Mouse (Mus musculus) kidney, postnatal 36 days (tissue): ENCODE measurements around the gene Arl2bp.

Source experiments
- DNase-seq, 2 experiments: peaks; one replicate each; pipeline ENCODE4 v3.0.0; 2021 to 2022; ENCODE audit warnings: mixed read lengths in 2 of 2

Arl2bp gene

GRCm38 (mm10) chr8:94695994-94696384 lies 29.6 kb downstream of the Arl2bp start, which contains the start of gene Pllp:
Gene Pllp (minus strand): TSS chr8:94696278.
- peak; percentile 56 to 80 for DNase-seq

GRCm38 (mm10) chr8:94696566-94696965 lies 30.2 kb downstream of the Arl2bp start:
- no peak for DNase-seq

- DNase-seq = no peak
Measured at GRCm38 (mm10) chr8:94697956-94698355, 31.6 kb downstream of the Arl2bp start.

DNA sequence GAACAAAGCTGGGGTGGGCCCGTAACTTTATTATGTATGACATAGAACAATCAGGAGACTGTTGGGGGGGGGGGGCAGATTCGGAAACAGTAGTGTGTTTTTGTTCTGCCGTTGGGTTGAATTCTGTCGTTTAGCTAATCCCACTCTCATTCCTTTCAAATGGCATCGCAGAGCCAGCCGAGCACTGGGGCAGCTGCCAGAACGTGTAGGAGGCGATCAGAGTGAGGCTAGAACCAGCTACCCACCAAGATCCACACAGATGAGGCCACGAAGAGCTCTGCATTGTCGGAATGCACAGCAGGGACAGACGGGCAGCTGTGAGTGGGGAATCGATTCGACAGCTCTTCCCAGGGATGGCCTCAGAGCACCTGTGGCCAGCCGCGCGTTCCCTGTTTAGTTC lies 33.0 kb downstream of the Arl2bp start:
- DNase-seq = no peak

GRCm38 (mm10) chr8:94700421-94700935 lies 34.1 kb downstream of the Arl2bp start:
- DNase-seq = no peak

DNA sequence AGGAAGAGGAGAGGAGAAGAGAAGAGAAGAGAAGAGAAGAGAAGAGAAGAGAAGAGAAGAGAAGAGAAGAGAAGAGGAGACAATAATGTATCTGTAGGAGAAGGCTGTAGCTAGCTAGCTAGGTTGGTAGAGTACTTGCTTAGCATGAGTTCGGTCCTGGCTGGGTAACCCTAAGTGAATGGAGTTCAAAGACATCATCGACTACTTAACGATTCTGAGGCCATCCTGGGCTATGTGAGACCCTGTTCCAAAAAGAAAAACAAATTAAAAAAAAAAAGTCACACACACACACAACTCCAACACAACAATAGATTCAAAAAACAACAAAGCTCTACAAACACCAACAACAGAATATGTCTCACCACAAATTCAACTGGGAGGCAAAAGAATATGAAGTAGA lies 35.8 kb downstream of the Arl2bp start:
- DNase-seq = no peak

- peak; percentile 85 to 93 for DNase-seq
Measured at GRCm38 (mm10) chr8:94702844-94703813, 36.7 kb downstream of the Arl2bp start.

GRCm38 (mm10) chr8:94703972-94704668 lies 37.7 kb downstream of the Arl2bp start:
- DNase-seq = peak; percentile 96

DNA sequence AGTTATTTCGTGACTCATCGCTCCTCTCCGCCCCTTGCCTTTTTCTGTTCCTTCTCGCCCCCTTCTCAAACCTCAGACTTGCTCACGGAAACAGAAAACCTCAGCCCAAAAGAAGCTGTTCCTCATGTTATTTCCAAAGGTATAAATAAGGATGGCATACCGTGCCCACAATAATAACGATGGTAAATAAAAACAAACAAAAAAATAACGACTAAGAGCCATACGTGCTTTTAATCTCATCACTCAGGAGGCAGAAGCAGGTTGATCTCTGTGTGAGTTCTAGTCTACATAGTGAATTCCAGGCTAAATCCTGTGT lies 38.2 kb downstream of the Arl2bp start:
- DNase-seq = no peak

DNA sequence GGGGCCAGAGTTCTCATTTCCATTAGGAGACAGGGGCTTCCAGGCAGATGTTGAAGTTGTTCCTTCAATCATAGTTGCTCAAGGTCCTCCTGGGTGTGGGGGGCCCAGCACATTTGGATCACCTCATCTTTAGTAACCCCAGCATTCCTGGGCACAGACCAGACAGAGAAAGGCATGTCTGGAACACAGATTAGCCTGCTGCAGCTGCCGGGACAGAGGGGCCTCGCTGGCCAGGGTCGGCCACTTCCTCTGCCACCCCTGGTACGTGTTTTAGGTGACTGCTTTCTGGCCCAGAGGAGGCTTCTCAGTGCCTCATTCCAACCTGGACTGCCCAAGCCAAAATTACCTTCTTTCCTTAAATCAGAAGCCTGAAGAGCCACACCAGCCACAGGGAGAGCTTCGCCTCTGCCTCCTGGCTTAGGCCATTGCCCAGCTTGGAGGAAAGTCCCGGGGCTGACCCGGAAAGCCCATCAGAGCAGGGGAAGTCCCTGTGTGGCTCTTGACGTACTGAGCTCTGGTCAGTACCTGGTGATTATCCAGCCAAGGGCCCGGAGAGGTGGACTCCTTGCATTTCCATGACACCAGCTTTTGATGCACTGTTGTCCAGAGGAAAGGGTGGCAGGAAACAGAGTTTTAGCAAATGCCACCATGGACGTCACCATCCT lies 39.3 kb downstream of the Arl2bp start:
- DNase-seq = no peak

DNA sequence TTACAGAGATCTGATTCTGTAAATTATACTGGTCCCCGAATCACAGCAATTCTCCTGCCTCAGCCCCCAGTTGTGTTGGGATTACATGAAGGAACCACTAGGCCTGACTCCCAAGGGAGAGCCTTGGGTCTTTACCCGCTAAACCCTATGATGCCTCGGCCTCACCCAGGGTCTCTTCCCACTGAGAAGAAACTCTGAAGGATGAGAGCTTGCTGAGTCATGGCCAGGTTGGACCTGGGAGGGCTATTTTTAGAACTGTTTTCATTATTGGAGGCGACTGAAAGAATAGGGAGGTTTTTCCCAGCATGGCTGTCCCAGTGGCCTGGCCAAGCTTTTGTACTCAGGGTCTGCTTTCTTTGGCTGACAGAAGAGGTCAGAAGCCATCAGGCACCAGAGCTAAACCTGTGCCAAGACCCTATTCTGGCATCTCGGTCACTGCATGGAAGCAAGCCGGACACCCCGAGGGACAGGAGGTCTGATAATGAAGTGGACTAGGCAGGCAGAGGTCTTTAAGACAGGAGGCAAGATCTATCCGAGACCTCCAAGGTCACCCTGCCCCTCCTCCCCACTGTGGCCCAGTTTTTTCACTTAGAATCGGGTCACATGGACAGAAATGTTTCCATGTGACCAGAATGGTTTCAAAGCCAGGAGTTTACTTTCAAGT lies 40.5 kb downstream of the Arl2bp start:
- DNase-seq = peak; percentile 56 to 57

- no peak for DNase-seq
Measured at GRCm38 (mm10) chr8:94710336-94710735, 43.9 kb downstream of the Arl2bp start.

GRCm38 (mm10) chr8:94711160-94711718 lies 44.8 kb downstream of the Arl2bp start:
- peak; percentile 35 to 56 for DNase-seq

GRCm38 (mm10) chr8:94714556-94714955 lies 48.2 kb downstream of the Arl2bp start:
- DNase-seq = no peak

DNA sequence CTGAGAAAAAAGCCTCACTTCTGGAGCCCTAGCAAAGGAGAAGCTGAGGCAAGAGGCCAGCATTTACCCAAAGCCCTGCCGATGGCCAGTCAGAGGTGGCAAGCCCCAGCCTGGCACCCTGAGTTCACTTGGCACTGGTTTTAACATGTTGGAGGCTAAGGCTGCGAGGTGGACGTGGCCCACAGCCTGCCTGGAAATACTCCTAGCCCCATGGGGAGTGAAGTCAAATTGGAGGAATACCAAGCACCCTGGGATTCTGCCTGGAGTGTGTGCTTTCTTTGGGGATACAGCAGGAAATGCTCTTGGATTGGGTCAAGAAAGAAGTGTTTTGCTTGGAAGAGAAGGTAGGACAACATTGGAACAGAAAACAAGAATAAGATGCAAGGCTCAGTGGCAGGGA lies 49.5 kb downstream of the Arl2bp start:
- peak in 1 of 2 experiments; percentile 41 for DNase-seq

DNA sequence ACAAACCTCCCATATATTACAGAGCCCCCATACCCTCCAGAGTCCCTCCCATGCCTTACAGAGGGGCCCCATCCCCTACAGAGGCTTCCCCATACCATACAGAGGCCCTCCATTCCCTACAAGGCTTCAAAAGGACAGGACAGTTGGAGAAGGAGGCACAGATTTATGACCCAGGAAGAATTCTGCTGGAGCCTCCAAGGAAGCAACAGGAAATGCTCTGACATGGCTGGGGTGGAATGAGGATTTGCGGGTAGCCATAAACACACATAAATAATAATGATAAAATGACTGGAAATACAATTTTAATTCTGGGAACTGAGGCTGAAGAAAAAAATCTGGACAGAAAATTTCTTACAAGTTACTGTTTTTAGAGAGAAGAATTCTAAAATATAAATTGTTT lies 50.4 kb downstream of the Arl2bp start:
- DNase-seq = peak in 1 of 2 experiments; percentile 38
